Mouse (Mus musculus): ENCODE data around the gene Slc16a2. TPM values are rescaled to one million over a fixed set of nuclear protein-coding genes. Genes with fewer than 3 reads are reported as not detected.
A peak's percentile ranks its signal among the peaks of the same experiment; 100 is the strongest.

The Slc16a2 gene
- polyA plus RNA-seq, 1 experiment from 2014 or later, result 19.7 TPM

- H3K9ac ChIP-seq, result no peak overlapping the region
- no peak for ATAC-seq (replicated peaks; ENCODE audit: insufficient number of reproducible peaks, insufficient read depth, low FRiP score, low read depth)
- H3K9me3 ChIP-seq (replicated peaks), result no peaks in the 10 kb centered on the region
- H3K4me3 ChIP-seq, result no peak overlapping the region
- no peaks in the 10 kb centered on the region for H3K36me3 ChIP-seq
- WGBS, result 80% methylated on average over 4 of the region's 4 CpGs
- no peaks in the 10 kb centered on the region for H3K4me1 ChIP-seq (replicated peaks)
- no peak overlapping the region for H3K27ac ChIP-seq
- H3K27me3 ChIP-seq, result peaks cover 70% of the 10 kb centered on the region
- no peak overlapping the region for H3K4me2 ChIP-seq
These were observed 88.7 kb downstream of the Slc16a2 start for GRCm38 (mm10) chrX:103733091-103733490.

GRCm38 (mm10) chrX:103732033-103732703 lies 89.6 kb downstream of the Slc16a2 start:
- H3K4me3 ChIP-seq, result no peak overlapping the region
- WGBS, result 61% methylated on average over 4 of the region's 4 CpGs
- peaks cover 66% of the 10 kb centered on the region for H3K27me3 ChIP-seq
- H3K4me1 ChIP-seq (replicated peaks), result no peaks in the 10 kb centered on the region
- no peak overlapping the region for H3K9ac ChIP-seq
- no peak for ATAC-seq (replicated peaks; ENCODE audit: insufficient number of reproducible peaks, insufficient read depth, low FRiP score, low read depth)
- H3K36me3 ChIP-seq, result no peaks in the 10 kb centered on the region
- no peak overlapping the region for H3K4me2 ChIP-seq
- H3K27ac ChIP-seq, result no peak overlapping the region
- H3K9me3 ChIP-seq (replicated peaks), result no peaks in the 10 kb centered on the region

GRCm38 (mm10) chrX:103722437-103722836 lies 99.3 kb downstream of the Slc16a2 start:
- Histone ChIP-seq H3K27me3 (peaks cover 51% of the 10 kb centered on the region), H3K9ac (no peak overlapping the region), H3K27ac (no peak overlapping the region), H3K4me3 (no peak overlapping the region), H3K4me2 (no peak overlapping the region), H3K36me3 (no peaks in the 10 kb centered on the region), H3K4me1 (replicated peaks) (no peaks in the 10 kb centered on the region), H3K9me3 (replicated peaks) (no peaks in the 10 kb centered on the region)
- no peak for ATAC-seq (replicated peaks; ENCODE audit: insufficient number of reproducible peaks, insufficient read depth, low FRiP score, low read depth)
- WGBS, result 71% methylated on average over 2 of the region's 2 CpGs

- Histone ChIP-seq H3K4me2 (no peak overlapping the region), H3K9me3 (replicated peaks) (no peaks in the 10 kb centered on the region), H3K9ac (no peak overlapping the region), H3K4me1 (replicated peaks) (no peaks in the 10 kb centered on the region), H3K27me3 (peaks cover 49% of the 10 kb centered on the region), H3K36me3 (no peaks in the 10 kb centered on the region), H3K4me3 (no peak overlapping the region), H3K27ac (no peak overlapping the region)
- no peak for ATAC-seq (replicated peaks; ENCODE audit: insufficient number of reproducible peaks, insufficient read depth, low FRiP score, low read depth)
- WGBS, result 55% methylated on average over 12 of the region's 12 CpGs
These were observed 102.1 kb downstream of the Slc16a2 start for GRCm38 (mm10) chrX:103719618-103720185.

- H3K27me3 ChIP-seq, result peaks cover 68% of the 10 kb centered on the region
- H3K4me3 ChIP-seq, result no peak overlapping the region
- no peak overlapping the region for H3K9ac ChIP-seq
- ATAC-seq (replicated peaks; ENCODE audit: insufficient number of reproducible peaks, insufficient read depth, low FRiP score, low read depth), result no peak
- WGBS, result 53% methylated on average over 7 of the region's 7 CpGs
- H3K4me1 ChIP-seq (replicated peaks), result no peaks in the 10 kb centered on the region
- no peak overlapping the region for H3K27ac ChIP-seq
- H3K36me3 ChIP-seq, result no peaks in the 10 kb centered on the region
- no peak overlapping the region for H3K4me2 ChIP-seq
- H3K9me3 ChIP-seq (replicated peaks), result no peaks in the 10 kb centered on the region
These were observed 108.9 kb downstream of the Slc16a2 start for GRCm38 (mm10) chrX:103712922-103713321.

- Histone ChIP-seq H3K4me3 (no peak overlapping the region), H3K4me1 (replicated peaks) (no peaks in the 10 kb centered on the region), H3K27ac (no peak overlapping the region), H3K9me3 (replicated peaks) (no peaks in the 10 kb centered on the region), H3K4me2 (no peak overlapping the region), H3K9ac (no peak overlapping the region), H3K27me3 (peaks cover 88% of the 10 kb centered on the region), H3K36me3 (no peaks in the 10 kb centered on the region)
- 67% methylated on average over 2 of the region's 2 CpGs for WGBS
- ATAC-seq (replicated peaks; ENCODE audit: insufficient number of reproducible peaks, insufficient read depth, low FRiP score, low read depth), result no peak
These were observed 112.1 kb downstream of the Slc16a2 start for GRCm38 (mm10) chrX:103709671-103710070.

GRCm38 (mm10) chrX:103708592-103708991 lies 113.2 kb downstream of the Slc16a2 start:
- ATAC-seq (replicated peaks; ENCODE audit: insufficient number of reproducible peaks, insufficient read depth, low FRiP score, low read depth), result no peak
- H3K4me2 ChIP-seq, result no peak overlapping the region
- no peak overlapping the region for H3K27ac ChIP-seq
- no peaks in the 10 kb centered on the region for H3K9me3 ChIP-seq (replicated peaks)
- no peak overlapping the region for H3K4me3 ChIP-seq
- no peaks in the 10 kb centered on the region for H3K36me3 ChIP-seq
- no peak overlapping the region for H3K9ac ChIP-seq
- H3K27me3 ChIP-seq, result peaks cover 85% of the 10 kb centered on the region
- H3K4me1 ChIP-seq (replicated peaks), result no peaks in the 10 kb centered on the region
- WGBS, result 65% methylated on average over 1 of the region's 1 CpGs

- no peak overlapping the region for H3K4me3 ChIP-seq
- no peak for ATAC-seq (replicated peaks; ENCODE audit: insufficient number of reproducible peaks, insufficient read depth, low FRiP score, low read depth)
- no peaks in the 10 kb centered on the region for H3K9me3 ChIP-seq (replicated peaks)
- 75% methylated on average over 4 of the region's 4 CpGs for WGBS
- peaks cover 85% of the 10 kb centered on the region for H3K27me3 ChIP-seq
- no peak overlapping the region for H3K27ac ChIP-seq
- H3K36me3 ChIP-seq, result no peaks in the 10 kb centered on the region
- H3K9ac ChIP-seq, result no peak overlapping the region
- no peaks in the 10 kb centered on the region for H3K4me1 ChIP-seq (replicated peaks)
- H3K4me2 ChIP-seq, result no peak overlapping the region
These were observed 117.2 kb downstream of the Slc16a2 start for GRCm38 (mm10) chrX:103704611-103705010.

- H3K36me3 ChIP-seq, result no peaks in the 10 kb centered on the region
- H3K9ac ChIP-seq, result no peak overlapping the region
- no peak overlapping the region for H3K4me2 ChIP-seq
- H3K9me3 ChIP-seq (replicated peaks), result no peaks in the 10 kb centered on the region
- no peak overlapping the region for H3K4me3 ChIP-seq
- no peaks in the 10 kb centered on the region for H3K4me1 ChIP-seq (replicated peaks)
- H3K27me3 ChIP-seq, result peaks cover 87% of the 10 kb centered on the region
- no peak for ATAC-seq (replicated peaks; ENCODE audit: insufficient number of reproducible peaks, insufficient read depth, low FRiP score, low read depth)
- no peak overlapping the region for H3K27ac ChIP-seq
- 34% methylated on average over 4 of the region's 4 CpGs for WGBS
These were observed 117.8 kb downstream of the Slc16a2 start for GRCm38 (mm10) chrX:103704024-103704423.

- H3K9me3 ChIP-seq (replicated peaks), result no peaks in the 10 kb centered on the region
- H3K9ac ChIP-seq, result no peak overlapping the region
- no peak overlapping the region for H3K4me3 ChIP-seq
- H3K27me3 ChIP-seq, result peaks cover 90% of the 10 kb centered on the region
- H3K36me3 ChIP-seq, result no peaks in the 10 kb centered on the region
- H3K4me2 ChIP-seq, result no peak overlapping the region
- H3K4me1 ChIP-seq (replicated peaks), result peaks cover 9% of the 10 kb centered on the region; the same call in 1 of the 2 replicates
- WGBS, result 67% methylated on average over 2 of the region's 2 CpGs
- no peak for ATAC-seq (replicated peaks; ENCODE audit: insufficient number of reproducible peaks, insufficient read depth, low FRiP score, low read depth)
- H3K27ac ChIP-seq, result no peak overlapping the region
These were observed 124.0 kb downstream of the Slc16a2 start for GRCm38 (mm10) chrX:103697796-103698195.

- 10% methylated on average over 9 of the region's 9 CpGs for WGBS
- H3K27me3 ChIP-seq, result peaks cover 89% of the 10 kb centered on the region
- ATAC-seq (replicated peaks; ENCODE audit: insufficient number of reproducible peaks, insufficient read depth, low FRiP score, low read depth), result no peak
These were observed 125.7 kb downstream of the Slc16a2 start for GRCm38 (mm10) chrX:103696081-103696519.

More at GRCm38 (mm10) chrX:103696081-103696519, 125.7 kb downstream of the Slc16a2 start:
- Histone ChIP-seq H3K9me3 (replicated peaks) (no peaks in the 10 kb centered on the region), H3K9ac (peak overlapping the region; percentile 7; the same call in 1 of the 2 replicates), H3K4me2 (peak overlapping the region; percentile 85), H3K4me3 (peak overlapping the region; percentile 51), H3K36me3 (no peaks in the 10 kb centered on the region), H3K4me1 (replicated peaks) (peaks cover 9% of the 10 kb centered on the region; the same call in 1 of the 2 replicates), H3K27ac (peak overlapping the region; percentile 79)
